Mouse (Mus musculus): ENCODE measurements around the gene Kcnma1.

The Kcnma1 gene

DNA sequence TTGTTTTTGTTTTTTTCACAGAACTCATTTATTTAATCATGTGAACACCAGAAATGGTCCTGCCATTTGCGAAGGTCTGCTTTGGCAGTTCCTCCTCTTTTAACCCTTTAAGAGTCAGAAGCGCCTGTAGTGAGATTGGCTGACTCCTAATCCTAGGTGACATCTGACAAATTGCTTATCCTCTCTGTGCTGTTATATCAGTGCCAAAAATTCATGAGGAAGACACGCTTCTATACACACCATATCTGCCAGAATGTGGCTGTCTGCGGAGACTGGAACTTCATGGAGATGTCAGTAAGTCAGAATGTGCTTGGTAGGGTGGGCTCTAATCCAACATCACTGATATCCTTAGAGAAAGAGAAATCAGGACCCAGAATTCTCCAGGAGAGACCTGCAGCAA, 157.3 kb downstream of the Kcnma1 start:
- no peak for DNase-seq (ENCODE audit: low spot score)

- DNase-seq (ENCODE audit: low spot score) = no peak
Observed at GRCm38 (mm10) chr14:23854946-23855345, 159.3 kb downstream of the Kcnma1 start.

- DNase-seq (ENCODE audit: low spot score) = peak; percentile 8
Observed at GRCm38 (mm10) chr14:23848529-23849141, 165.7 kb downstream of the Kcnma1 start.

DNA sequence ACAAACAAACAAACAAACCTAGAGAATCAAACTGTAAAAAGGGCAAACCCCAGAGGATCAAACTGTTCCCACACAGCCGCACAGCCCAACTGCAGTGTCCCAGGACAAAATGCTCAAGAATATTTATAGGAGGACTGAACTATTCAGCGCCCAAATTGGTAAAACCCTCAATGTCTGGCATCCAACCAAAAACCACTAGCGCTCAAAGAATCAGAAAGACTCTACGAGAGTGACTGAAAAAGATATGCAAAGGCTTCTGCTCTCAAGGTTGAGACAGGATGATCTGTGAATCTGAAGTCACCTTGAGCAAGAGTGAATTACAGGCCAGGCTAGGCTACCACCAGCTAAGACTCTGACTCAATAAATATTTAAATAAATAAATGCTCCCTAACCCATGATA, 167.6 kb downstream of the Kcnma1 start:
- no peak for DNase-seq (ENCODE audit: low spot score)

DNA sequence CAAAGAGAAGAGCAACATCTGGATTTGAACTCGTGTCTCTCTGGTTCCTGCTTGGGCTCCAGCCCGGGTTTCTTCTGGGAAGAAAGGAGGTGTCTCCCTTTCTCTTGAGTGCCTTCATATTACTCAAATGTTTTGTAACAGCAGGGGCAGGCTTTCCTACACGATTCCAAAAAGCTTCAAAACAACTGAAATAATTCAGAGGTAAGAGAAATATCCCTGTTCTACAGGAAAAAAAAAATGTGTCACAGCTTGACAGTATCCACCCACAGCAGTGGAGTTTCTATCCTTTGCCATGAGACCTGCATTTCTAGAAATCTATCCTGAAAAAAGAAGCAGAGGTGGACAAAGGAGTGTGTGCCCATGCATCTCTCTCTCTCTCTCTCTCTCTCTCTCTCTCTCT, 172.3 kb downstream of the Kcnma1 start:
- DNase-seq (ENCODE audit: low spot score) = no peak

DNA sequence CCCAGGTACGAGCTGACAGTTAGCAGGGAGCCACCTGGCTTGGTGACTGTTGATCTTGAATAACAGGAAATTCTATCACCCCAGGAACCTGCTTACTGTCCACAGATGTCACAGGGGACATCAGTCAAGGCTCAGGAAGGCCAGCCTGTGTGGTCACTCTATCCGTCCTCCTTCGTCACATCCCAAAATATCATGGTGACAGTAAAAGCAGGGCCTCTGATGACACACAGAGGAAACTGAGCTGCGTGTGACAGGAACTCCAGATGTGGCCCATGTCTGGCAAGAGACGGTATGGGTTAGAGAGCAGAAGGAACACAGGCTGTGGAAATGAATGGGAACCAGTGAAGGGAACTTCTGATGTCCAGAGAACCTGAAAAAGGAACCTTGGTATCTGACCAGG, 174.7 kb downstream of the Kcnma1 start:
- no peak for DNase-seq (ENCODE audit: low spot score)

- DNase-seq (ENCODE audit: low spot score) = peak; percentile 43
Observed at GRCm38 (mm10) chr14:23835387-23836111, 178.7 kb downstream of the Kcnma1 start.

GRCm38 (mm10) chr14:23831284-23831683, 183.0 kb downstream of the Kcnma1 start:
- peak; percentile 8 for DNase-seq (ENCODE audit: low spot score)

- no peak for DNase-seq (ENCODE audit: low spot score)
Observed at GRCm38 (mm10) chr14:23830316-23830715, 184.0 kb downstream of the Kcnma1 start.

DNA sequence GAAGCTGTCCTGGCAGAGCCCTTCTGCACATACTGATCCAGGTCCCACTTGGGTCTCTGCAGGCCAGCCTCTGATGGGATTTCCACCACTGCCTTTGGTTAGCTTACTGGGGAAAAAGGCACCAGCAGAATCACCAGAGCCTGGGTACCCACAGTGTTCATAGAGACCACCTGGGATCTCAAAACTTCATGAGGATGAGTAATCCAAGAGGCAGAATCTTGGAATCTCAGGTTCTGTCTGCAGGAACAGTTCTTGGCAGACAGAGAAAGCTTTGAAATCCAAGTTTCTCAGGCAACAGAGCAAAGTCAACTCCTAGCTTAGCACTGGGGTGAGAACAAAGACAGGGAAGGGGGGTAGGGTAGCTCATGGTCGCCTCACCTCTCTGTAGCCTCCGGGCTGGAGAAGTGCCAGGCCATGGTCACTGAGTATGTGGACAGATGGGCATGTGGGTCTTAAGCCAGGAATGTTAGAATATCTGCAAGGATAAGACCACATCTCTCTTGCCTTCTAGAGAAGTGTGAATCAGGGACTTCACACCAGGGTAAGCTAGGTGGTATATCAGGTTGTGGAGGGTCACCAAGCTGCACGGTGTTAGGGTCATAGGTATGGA, 185.5 kb downstream of the Kcnma1 start:
- no peak for DNase-seq (ENCODE audit: low spot score)

GRCm38 (mm10) chr14:23824937-23825336, 189.4 kb downstream of the Kcnma1 start:
- DNase-seq (ENCODE audit: low spot score) = no peak

GRCm38 (mm10) chr14:23824267-23824666, 190.0 kb downstream of the Kcnma1 start:
- no peak for DNase-seq (ENCODE audit: low spot score)

DNA sequence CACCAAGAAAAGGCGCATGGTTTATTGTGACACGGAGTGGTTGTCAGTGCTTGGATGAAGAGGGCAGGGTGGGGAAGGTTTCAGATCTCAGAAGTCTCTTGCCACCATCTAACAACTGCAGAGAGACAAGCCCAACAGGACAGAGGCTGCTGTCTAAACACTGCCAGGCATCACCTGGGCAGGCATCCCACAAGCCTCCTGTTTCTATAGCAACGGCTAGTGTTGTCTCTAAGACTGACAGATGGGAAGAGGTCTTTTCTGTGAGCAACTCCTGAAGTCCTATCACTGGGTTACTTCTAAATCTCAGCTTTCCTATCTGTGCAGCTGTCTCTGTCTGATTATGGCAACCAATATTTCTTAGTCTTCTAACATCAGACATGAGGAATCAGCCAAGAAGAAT, 196.7 kb downstream of the Kcnma1 start:
- no peak for DNase-seq (ENCODE audit: low spot score)

DNA sequence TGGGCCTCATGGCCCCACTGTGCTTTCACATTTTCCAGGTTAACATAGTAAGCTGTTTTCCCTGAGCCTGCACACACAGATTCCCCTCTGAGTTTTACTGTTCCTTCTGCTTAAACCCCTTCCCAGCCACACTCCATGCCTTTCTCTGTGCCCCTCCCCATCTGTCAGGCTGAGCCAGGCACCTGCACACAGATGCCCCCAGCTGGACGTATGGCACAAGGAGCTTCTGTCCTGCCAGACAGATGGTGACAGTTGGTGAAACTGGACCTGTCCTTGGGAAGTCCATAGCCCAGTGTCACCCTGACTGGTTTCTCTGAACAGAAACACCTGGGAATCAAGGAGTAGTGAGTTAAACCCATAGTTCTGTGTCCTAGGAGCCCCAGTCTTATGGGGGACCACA, 204.2 kb downstream of the Kcnma1 start:
- no peak for DNase-seq (ENCODE audit: low spot score)

DNA sequence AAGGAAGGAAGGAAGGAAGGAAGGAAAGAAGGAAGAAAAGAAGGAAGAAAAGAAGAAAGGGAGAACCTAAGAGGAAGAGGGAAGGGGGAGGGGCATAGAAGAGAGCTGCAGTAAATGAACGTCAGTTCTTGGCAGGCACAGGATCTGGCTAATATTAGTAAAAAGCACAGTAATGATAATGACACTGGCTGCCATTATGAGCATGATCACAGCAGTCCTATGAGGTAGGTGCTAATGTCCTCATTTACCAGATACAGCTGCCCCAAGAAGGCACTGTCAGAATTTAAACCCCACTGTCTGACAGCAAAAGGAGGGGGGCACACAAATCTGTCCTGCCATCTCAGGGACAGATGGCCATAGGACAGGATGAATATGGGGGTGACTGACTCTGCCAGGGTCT, 205.2 kb downstream of the Kcnma1 start:
- DNase-seq (ENCODE audit: low spot score) = no peak

GRCm38 (mm10) chr14:23806378-23806777, 207.9 kb downstream of the Kcnma1 start:
- DNase-seq (ENCODE audit: low spot score) = no peak

DNA sequence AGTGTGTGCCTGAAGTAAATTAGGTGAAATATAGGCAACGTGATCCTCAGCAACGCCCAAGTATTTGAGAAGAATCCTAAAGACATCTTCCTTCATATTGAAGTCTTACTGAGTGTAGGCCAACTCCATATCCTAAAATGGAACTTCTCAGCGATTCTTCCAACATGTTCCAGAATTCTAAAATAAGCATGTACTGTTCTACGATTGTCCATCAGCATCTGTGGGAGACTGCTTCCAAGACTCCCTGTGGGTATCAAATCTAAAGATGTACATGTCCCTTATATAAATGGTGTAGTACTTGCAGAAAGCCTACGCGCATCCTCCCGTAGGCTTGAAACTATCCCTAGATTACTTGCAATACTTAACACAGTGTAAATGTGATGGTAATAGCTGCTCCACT, 217.4 kb downstream of the Kcnma1 start:
- no peak for DNase-seq (ENCODE audit: low spot score)

DNA sequence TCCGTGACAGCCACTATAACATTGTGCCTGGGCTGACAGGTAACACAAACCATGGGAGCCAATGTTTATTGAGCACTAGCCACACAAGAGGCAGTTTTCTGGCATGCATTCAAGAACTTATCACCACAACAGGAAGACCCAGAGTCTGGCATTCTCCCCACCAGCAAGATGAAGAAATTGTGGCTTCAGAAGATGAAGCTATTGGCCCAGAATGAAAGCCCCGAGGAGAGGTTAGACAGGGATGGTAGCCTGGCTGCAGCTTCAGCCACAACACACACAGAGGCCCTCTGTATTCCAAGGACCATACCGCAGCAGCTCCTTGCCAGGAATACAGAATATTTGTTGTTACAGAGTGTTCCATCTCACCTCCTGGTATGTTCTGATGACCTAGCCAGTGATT, 221.6 kb downstream of the Kcnma1 start:
- no peak for DNase-seq (ENCODE audit: low spot score)

DNA sequence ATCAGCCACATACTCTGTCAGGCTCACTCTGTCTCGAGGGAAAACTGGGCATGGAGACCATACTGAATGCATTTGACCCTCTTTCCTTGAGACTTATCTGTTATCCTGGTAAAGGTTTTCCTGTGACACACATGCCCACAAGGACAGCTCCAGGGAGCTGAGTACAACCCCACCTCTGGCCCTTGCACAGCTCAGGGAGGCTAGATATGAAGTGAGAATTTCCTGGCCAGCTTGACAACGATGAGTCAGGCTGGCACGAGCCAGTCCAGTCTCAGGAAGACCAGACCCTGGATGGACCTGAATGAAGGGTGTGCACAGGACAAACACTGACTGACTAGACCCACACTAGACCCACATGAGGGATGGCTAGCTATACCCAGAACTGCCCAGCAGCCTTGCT, 222.2 kb downstream of the Kcnma1 start:
- DNase-seq (ENCODE audit: low spot score) = no peak

DNA sequence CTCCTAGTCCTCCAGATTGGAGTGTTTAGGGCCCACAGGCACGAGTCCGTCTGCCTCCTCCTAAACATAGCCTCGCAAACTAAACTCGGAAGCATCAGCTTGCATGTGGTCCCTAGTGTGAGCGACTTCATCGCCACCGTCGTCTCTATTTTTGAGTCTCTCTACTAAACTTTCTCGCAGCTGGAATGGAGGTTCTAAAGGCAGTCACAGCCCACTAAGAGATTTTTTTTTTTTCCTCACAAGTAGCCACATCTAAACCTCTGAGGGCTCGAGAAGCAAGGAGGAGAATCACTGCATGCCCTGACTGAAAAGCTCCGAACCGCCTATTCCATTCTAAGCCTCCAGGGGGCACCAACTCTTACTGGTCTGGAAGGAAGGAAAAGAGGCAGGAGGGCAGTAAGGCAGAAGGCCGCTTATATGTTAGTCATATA, 223.0 kb downstream of the Kcnma1 start:
- peak; percentile 88 for DNase-seq (ENCODE audit: low spot score)

- no peak for DNase-seq (ENCODE audit: low spot score)
Observed at GRCm38 (mm10) chr14:23786687-23787073, 227.6 kb downstream of the Kcnma1 start.

GRCm38 (mm10) chr14:23785921-23786686, 228.2 kb downstream of the Kcnma1 start:
- no peak for DNase-seq (ENCODE audit: low spot score)
